In genomic region chr4:66617101-66617500, GRCm38 (mm10) we compare ENCODE assay signal across 12 mouse cellular contexts.
"Had no signal": no experiment of that assay in that cellular context is flagged by ENCODE, and none has a peak within 500 bp of the region (broad histone marks: within the 10 kb centered on the region; RNA-seq: fewer than 3 reads in every experiment).

No protein-coding gene starts in this region.

- H3K4me1 ChIP-seq: limb, embryonic 13.5 days; midbrain, embryonic 10.5 days; neural tube, embryonic 12.5 days had no signal

- H3K9ac ChIP-seq: limb, embryonic 13.5 days; liver, embryonic 14.5 days; neural tube, embryonic 12.5 days had no signal

- H3K27me3 ChIP-seq: limb, embryonic 13.5 days; neural tube, embryonic 12.5 days had no signal

- DNase-seq: kidney, postnatal 10 days; kidney, postnatal 4 days; lung, adult 18-20 months; lung, postnatal 36 days; midbrain, embryonic 14.5 days; spleen, adult 18-20 months; thymus, postnatal 4 days had no signal

- H3K27ac ChIP-seq: layer of hippocampus, adult 2 months; limb, embryonic 13.5 days; liver, embryonic 14.5 days; midbrain, embryonic 10.5 days; neural tube, embryonic 12.5 days had no signal

- H3K36me3 ChIP-seq: limb, embryonic 13.5 days; midbrain, embryonic 10.5 days; neural tube, embryonic 12.5 days had no signal

- H3K9me3 ChIP-seq: limb, embryonic 13.5 days; midbrain, embryonic 10.5 days; neural tube, embryonic 12.5 days had no signal

- H3K4me3 ChIP-seq: layer of hippocampus, adult 2 months; limb, embryonic 13.5 days; midbrain, embryonic 10.5 days; neural tube, embryonic 12.5 days had no signal

- H3K4me2 ChIP-seq: limb, embryonic 13.5 days; neural tube, embryonic 12.5 days had no signal
